Mouse (Mus musculus): ENCODE data around the gene Wfdc15b.

GRCm38 (mm10) chr2:164184145-164184719, 37.2 kb downstream of the Wfdc15b start:
- no peak for TF ChIP-seq CTCF (IDR thresholded peaks at IDR 0.05; ENCODE audit: extremely low read depth, insufficient read depth, low read length)
- TF ChIP-seq POLR2A (IDR thresholded peaks at IDR 0.05; ENCODE audit: extremely low read depth, insufficient read depth, low read length): no peak
